Mouse (Mus musculus): ENCODE measurements around the gene Klhdc1. TPM values are rescaled to one million over a fixed set of nuclear protein-coding genes. Genes with fewer than 3 reads are reported as not detected.

The Klhdc1 gene
- polyA plus RNA-seq, 1 experiment from 2014 or later: 20.1 TPM

- no peak overlapping the region for H3K4me3 ChIP-seq (ENCODE audit: low read depth, low read length)
- no peak overlapping the region for H3K9ac ChIP-seq (replicated peaks; ENCODE audit: low read depth, low read length)
- no peaks in the 10 kb centered on the region for H3K36me3 ChIP-seq (ENCODE audit: control insufficient read depth, insufficient read depth, low read length)
- ATAC-seq (ENCODE audit: low read depth): no peak
- H3K4me2 ChIP-seq (ENCODE audit: low read depth, low read length): no peak overlapping the region
- no peaks in the 10 kb centered on the region for H3K27me3 ChIP-seq (ENCODE audit: control insufficient read depth, insufficient read depth, low read length)
- no peak overlapping the region for H3K27ac ChIP-seq (ENCODE audit: low read depth, low read length)
- 94% methylated on average over 8 of the region's 8 CpGs for WGBS
- no peaks in the 10 kb centered on the region for H3K9me3 ChIP-seq (ENCODE audit: control insufficient read depth, low read length)
- H3K4me1 ChIP-seq (ENCODE audit: control insufficient read depth, insufficient read depth, low read length): no peaks in the 10 kb centered on the region
These were observed 33.6 kb upstream of the Klhdc1 start for GRCm38 (mm10) chr12:69207396-69207795.

- 95% methylated on average over 7 of the region's 7 CpGs for WGBS
- H3K9me3 ChIP-seq (ENCODE audit: control insufficient read depth, low read length): no peaks in the 10 kb centered on the region
These were observed 33.0 kb upstream of the Klhdc1 start for GRCm38 (mm10) chr12:69207926-69208325.

GRCm38 (mm10) chr12:69208520-69208919 is 32.5 kb upstream of the Klhdc1 start:
- 89% methylated on average over 2 of the region's 2 CpGs for WGBS
- Histone ChIP-seq H3K9me3 (ENCODE audit: control insufficient read depth, low read length) (no peaks in the 10 kb centered on the region), H3K27ac (ENCODE audit: low read depth, low read length) (no peak overlapping the region), H3K36me3 (ENCODE audit: control insufficient read depth, insufficient read depth, low read length) (no peaks in the 10 kb centered on the region), H3K9ac (replicated peaks; ENCODE audit: low read depth, low read length) (no peak overlapping the region), H3K4me1 (ENCODE audit: control insufficient read depth, insufficient read depth, low read length) (no peaks in the 10 kb centered on the region), H3K27me3 (ENCODE audit: control insufficient read depth, insufficient read depth, low read length) (no peaks in the 10 kb centered on the region), H3K4me3 (ENCODE audit: low read depth, low read length) (no peak overlapping the region), H3K4me2 (ENCODE audit: low read depth, low read length) (no peak overlapping the region)
- no peak for ATAC-seq (ENCODE audit: low read depth)

More at GRCm38 (mm10) chr12:69207926-69208325, 33.0 kb upstream of the Klhdc1 start:
- H3K4me3 ChIP-seq (ENCODE audit: low read depth, low read length): no peak overlapping the region
- H3K4me2 ChIP-seq (ENCODE audit: low read depth, low read length): no peak overlapping the region
- no peaks in the 10 kb centered on the region for H3K4me1 ChIP-seq (ENCODE audit: control insufficient read depth, insufficient read depth, low read length)
- no peak overlapping the region for H3K27ac ChIP-seq (ENCODE audit: low read depth, low read length)
- ATAC-seq (ENCODE audit: low read depth): no peak
- no peak overlapping the region for H3K9ac ChIP-seq (replicated peaks; ENCODE audit: low read depth, low read length)
- H3K36me3 ChIP-seq (ENCODE audit: control insufficient read depth, insufficient read depth, low read length): no peaks in the 10 kb centered on the region
- no peaks in the 10 kb centered on the region for H3K27me3 ChIP-seq (ENCODE audit: control insufficient read depth, insufficient read depth, low read length)

- Histone ChIP-seq H3K9me3 (ENCODE audit: control insufficient read depth, low read length) (no peaks in the 10 kb centered on the region), H3K9ac (replicated peaks; ENCODE audit: low read depth, low read length) (no peak overlapping the region), H3K4me3 (ENCODE audit: low read depth, low read length) (no peak overlapping the region), H3K4me2 (ENCODE audit: low read depth, low read length) (no peak overlapping the region), H3K4me1 (ENCODE audit: control insufficient read depth, insufficient read depth, low read length) (no peaks in the 10 kb centered on the region), H3K27me3 (ENCODE audit: control insufficient read depth, insufficient read depth, low read length) (no peaks in the 10 kb centered on the region), H3K27ac (ENCODE audit: low read depth, low read length) (no peak overlapping the region), H3K36me3 (ENCODE audit: control insufficient read depth, insufficient read depth, low read length) (no peaks in the 10 kb centered on the region)
- no peak; the same call in 1 of the 2 replicates for ATAC-seq (ENCODE audit: low read depth)
- WGBS: 90% methylated on average over 18 of the region's 18 CpGs
These were observed 30.7 kb upstream of the Klhdc1 start for GRCm38 (mm10) chr12:69210056-69210979.

- no peak for ATAC-seq (ENCODE audit: low read depth)
- Histone ChIP-seq H3K27me3 (ENCODE audit: control insufficient read depth, insufficient read depth, low read length) (no peaks in the 10 kb centered on the region), H3K9ac (replicated peaks; ENCODE audit: low read depth, low read length) (no peak overlapping the region), H3K9me3 (ENCODE audit: control insufficient read depth, low read length) (no peaks in the 10 kb centered on the region), H3K4me1 (ENCODE audit: control insufficient read depth, insufficient read depth, low read length) (no peaks in the 10 kb centered on the region), H3K27ac (ENCODE audit: low read depth, low read length) (no peak overlapping the region), H3K4me2 (ENCODE audit: low read depth, low read length) (no peak overlapping the region), H3K36me3 (ENCODE audit: control insufficient read depth, insufficient read depth, low read length) (no peaks in the 10 kb centered on the region), H3K4me3 (ENCODE audit: low read depth, low read length) (no peak overlapping the region)
- WGBS: 83% methylated on average over 5 of the region's 5 CpGs
These were observed 29.9 kb upstream of the Klhdc1 start for GRCm38 (mm10) chr12:69211057-69211456.

GRCm38 (mm10) chr12:69213186-69213777 is 27.7 kb upstream of the Klhdc1 start:
- Histone ChIP-seq H3K4me2 (ENCODE audit: low read depth, low read length) (no peak overlapping the region), H3K27me3 (ENCODE audit: control insufficient read depth, insufficient read depth, low read length) (no peaks in the 10 kb centered on the region), H3K9me3 (ENCODE audit: control insufficient read depth, low read length) (no peaks in the 10 kb centered on the region), H3K36me3 (ENCODE audit: control insufficient read depth, insufficient read depth, low read length) (no peaks in the 10 kb centered on the region), H3K27ac (ENCODE audit: low read depth, low read length) (no peak overlapping the region), H3K4me1 (ENCODE audit: control insufficient read depth, insufficient read depth, low read length) (no peaks in the 10 kb centered on the region), H3K9ac (replicated peaks; ENCODE audit: low read depth, low read length) (no peak overlapping the region), H3K4me3 (ENCODE audit: low read depth, low read length) (no peak overlapping the region)
- WGBS: 94% methylated on average over 13 of the region's 13 CpGs
- no peak for ATAC-seq (ENCODE audit: low read depth)

- H3K9ac ChIP-seq (replicated peaks; ENCODE audit: low read depth, low read length): no peak overlapping the region
- WGBS: 92% methylated on average over 7 of the region's 7 CpGs
- ATAC-seq (ENCODE audit: low read depth): no peak
- H3K36me3 ChIP-seq (ENCODE audit: control insufficient read depth, insufficient read depth, low read length): no peaks in the 10 kb centered on the region
- H3K4me2 ChIP-seq (ENCODE audit: low read depth, low read length): no peak overlapping the region
- H3K9me3 ChIP-seq (ENCODE audit: control insufficient read depth, low read length): no peaks in the 10 kb centered on the region
- H3K4me1 ChIP-seq (ENCODE audit: control insufficient read depth, insufficient read depth, low read length): no peaks in the 10 kb centered on the region
- H3K4me3 ChIP-seq (ENCODE audit: low read depth, low read length): no peak overlapping the region
- H3K27me3 ChIP-seq (ENCODE audit: control insufficient read depth, insufficient read depth, low read length): no peaks in the 10 kb centered on the region
- no peak overlapping the region for H3K27ac ChIP-seq (ENCODE audit: low read depth, low read length)
These were observed 26.6 kb upstream of the Klhdc1 start for GRCm38 (mm10) chr12:69214393-69214792.

GRCm38 (mm10) chr12:69215000-69215785 is 25.8 kb upstream of the Klhdc1 start:
- ATAC-seq (ENCODE audit: low read depth): no peak
- Histone ChIP-seq H3K4me1 (ENCODE audit: control insufficient read depth, insufficient read depth, low read length) (no peaks in the 10 kb centered on the region), H3K9ac (replicated peaks; ENCODE audit: low read depth, low read length) (no peak overlapping the region), H3K27ac (ENCODE audit: low read depth, low read length) (no peak overlapping the region), H3K36me3 (ENCODE audit: control insufficient read depth, insufficient read depth, low read length) (no peaks in the 10 kb centered on the region), H3K27me3 (ENCODE audit: control insufficient read depth, insufficient read depth, low read length) (no peaks in the 10 kb centered on the region), H3K9me3 (ENCODE audit: control insufficient read depth, low read length) (no peaks in the 10 kb centered on the region), H3K4me3 (ENCODE audit: low read depth, low read length) (no peak overlapping the region), H3K4me2 (ENCODE audit: low read depth, low read length) (no peak overlapping the region)
- WGBS: 91% methylated on average over 3 of the region's 3 CpGs

Data from neural tube, embryonic 14.5 days (tissue).